Mouse (Mus musculus): Measurements from ENCODE around the gene Akap2.

Akap2 gene

GRCm38 (mm10) chr4:57906708-57907107 lies 189.3 kb downstream of the Akap2 start:
- DNase-seq (ENCODE audit: low spot score) = no peak

- no peak for DNase-seq (ENCODE audit: low spot score)
Measured at GRCm38 (mm10) chr4:57908860-57909259, 191.4 kb downstream of the Akap2 start.

- DNase-seq (ENCODE audit: low spot score) = no peak
Measured at GRCm38 (mm10) chr4:57913021-57913420, 195.6 kb downstream of the Akap2 start.

- no peak for DNase-seq (ENCODE audit: low spot score)
Measured at GRCm38 (mm10) chr4:57914193-57915190, 197.0 kb downstream of the Akap2 start.

- no peak for DNase-seq (ENCODE audit: low spot score)
Measured at GRCm38 (mm10) chr4:57915216-57915965, 197.9 kb downstream of the Akap2 start.

GRCm38 (mm10) chr4:57916201-57916661 lies 198.8 kb downstream of the Akap2 start, which contains the start of gene D630039A03Rik:
D630039A03Rik (minus strand) TSS chr4:57916297.
- no peak for DNase-seq (ENCODE audit: low spot score)

- no peak for DNase-seq (ENCODE audit: low spot score)
Measured at GRCm38 (mm10) chr4:57916711-57917110, 199.3 kb downstream of the Akap2 start.

GRCm38 (mm10) chr4:57919494-57920423 lies 202.3 kb downstream of the Akap2 start:
- peak; percentile 12 for DNase-seq (ENCODE audit: low spot score)

GRCm38 (mm10) chr4:57920522-57920921 lies 203.1 kb downstream of the Akap2 start:
- no peak for DNase-seq (ENCODE audit: low spot score)

- DNase-seq (ENCODE audit: low spot score) = no peak
Measured at GRCm38 (mm10) chr4:57922171-57922570, 204.7 kb downstream of the Akap2 start.

- DNase-seq (ENCODE audit: low spot score) = no peak
Measured at GRCm38 (mm10) chr4:57924556-57925071, 207.2 kb downstream of the Akap2 start.

GRCm38 (mm10) chr4:57927464-57928205 lies 210.2 kb downstream of the Akap2 start:
- DNase-seq (ENCODE audit: low spot score) = peak; percentile 80

GRCm38 (mm10) chr4:57930559-57931170 lies 213.2 kb downstream of the Akap2 start:
- DNase-seq (ENCODE audit: low spot score) = no peak

GRCm38 (mm10) chr4:57934181-57934580 lies 216.7 kb downstream of the Akap2 start:
- DNase-seq (ENCODE audit: low spot score) = no peak

- DNase-seq (ENCODE audit: low spot score) = no peak
Measured at GRCm38 (mm10) chr4:57937292-57937691, 219.8 kb downstream of the Akap2 start.

GRCm38 (mm10) chr4:57940631-57941030 lies 223.2 kb downstream of the Akap2 start:
- no peak for DNase-seq (ENCODE audit: low spot score)

GRCm38 (mm10) chr4:57942892-57943291 lies 225.4 kb downstream of the Akap2 start:
- no peak for DNase-seq (ENCODE audit: low spot score)
